Mouse (Mus musculus) naive thymus-derived CD4-positive, alpha-beta T cell, adult 2 months (primary cell): ENCODE data around the gene Fbxo45.
"Not testable (repeated sequence)": the region's sequence is repeated elsewhere in the genome, so short reads cannot be mapped to it uniquely, and the experiment has no call there.

Experiments used
- DNase-seq: peaks from one replicate; pipeline ENCODE4 v3.0.0-alpha.2; 2011; ENCODE audit warnings: low read depth

Gene Fbxo45

GRCm38 (mm10) chr16:32246952-32247370, at the start of gene Fbxo45, which contains the start of gene Wdr53:
Gene Fbxo45, minus strand, starts transcription at chr16:32247158.
Gene Wdr53, plus strand, starts transcription at chr16:32247227.
- peak; percentile 94 for DNase-seq

- no peak for DNase-seq
Measured at GRCm38 (mm10) chr16:32291821-32292220, 44.9 kb upstream of the Fbxo45 start.

- DNase-seq, result no peak
Measured at GRCm38 (mm10) chr16:32282608-32283007, 35.6 kb upstream of the Fbxo45 start.

GRCm38 (mm10) chr16:32280211-32280610, 33.3 kb upstream of the Fbxo45 start:
- DNase-seq, result no peak

GRCm38 (mm10) chr16:32278396-32278795, 31.4 kb upstream of the Fbxo45 start:
- DNase-seq, result no peak

- peak; percentile 83 for DNase-seq
Measured at GRCm38 (mm10) chr16:32277308-32278256, 30.6 kb upstream of the Fbxo45 start, which contains the start of gene Rnf168. Gene Rnf168, plus strand, starts transcription at chr16:32277459.

- DNase-seq, result no peak
Measured at GRCm38 (mm10) chr16:32275830-32276229, 28.9 kb upstream of the Fbxo45 start.

GRCm38 (mm10) chr16:32275041-32275440, 28.1 kb upstream of the Fbxo45 start:
- DNase-seq, result no peak

- peak; percentile 46 for DNase-seq
Measured at GRCm38 (mm10) chr16:32273338-32273737, 26.4 kb upstream of the Fbxo45 start.

- no peak for DNase-seq
Measured at GRCm38 (mm10) chr16:32271291-32271690, 24.3 kb upstream of the Fbxo45 start, which contains the start of gene Smco1. Gene Smco1, plus strand, starts transcription at chr16:32271468.

- peak; percentile 70 for DNase-seq
Measured at GRCm38 (mm10) chr16:32264225-32264624, 17.3 kb upstream of the Fbxo45 start.

GRCm38 (mm10) chr16:32246351-32246791, 587 bp downstream of the Fbxo45 start:
- peak; percentile 68 for DNase-seq

GRCm38 (mm10) chr16:32243901-32244300, 3.1 kb downstream of the Fbxo45 start:
- no peak for DNase-seq

GRCm38 (mm10) chr16:32239428-32240312, 7.3 kb downstream of the Fbxo45 start:
- no peak for DNase-seq

GRCm38 (mm10) chr16:32237930-32238680, 8.9 kb downstream of the Fbxo45 start:
- no peak for DNase-seq

GRCm38 (mm10) chr16:32232050-32232449, 14.9 kb downstream of the Fbxo45 start:
- not testable (repeated sequence) for DNase-seq

- no peak for DNase-seq
Measured at GRCm38 (mm10) chr16:32222399-32222798, 24.6 kb downstream of the Fbxo45 start.

- no peak for DNase-seq
Measured at GRCm38 (mm10) chr16:32221803-32222202, 25.2 kb downstream of the Fbxo45 start.

- DNase-seq, result no peak
Measured at GRCm38 (mm10) chr16:32214804-32215576, 32.0 kb downstream of the Fbxo45 start.

GRCm38 (mm10) chr16:32214156-32214555, 32.8 kb downstream of the Fbxo45 start:
- no peak for DNase-seq

- no peak for DNase-seq
Measured at GRCm38 (mm10) chr16:32204902-32205301, 42.1 kb downstream of the Fbxo45 start.
